Mouse (Mus musculus): ENCODE measurements around the gene Dcps. TPM values are rescaled to one million over a fixed set of nuclear protein-coding genes. Genes with fewer than 3 reads are reported as not detected.

Gene Dcps
- 33.7 and 35.3 TPM in 2 replicates for polyA plus RNA-seq (2015; fragmentation: Nextera tagmentation; extraction: Ambion mirVana)

- H3K9ac ChIP-seq (ENCODE audit: low read length) = peak within 1 kb of the TSS; percentile 53
- H3K36me3 ChIP-seq (ENCODE audit: control insufficient read depth, insufficient read depth, low read length) = 0 out of 2 replicates have a peak, but pooled peaks cover 2% of the 10 kb centered on the region
- under 1% methylated on average over 38 of the region's 38 CpGs for WGBS
- peak within 1 kb of the TSS; percentile 68 for H3K4me2 ChIP-seq (replicated peaks; ENCODE audit: low read depth)
- H3K27ac ChIP-seq (replicated peaks) = peak within 1 kb of the TSS; percentile 86
- TF ChIP-seq CTCF (IDR thresholded peaks at IDR 0.05; ENCODE audit: low read depth) = peak; percentile 54
- TF ChIP-seq EP300 (optimal IDR thresholded peaks at IDR 0.05) = peak; percentile 76
- ATAC-seq (ENCODE audit: low FRiP score, low TSS enrichment) (peak; percentile 98), DNase-seq (ENCODE audit: low spot score) (peak; percentile 94)
- H3K4me3 ChIP-seq (ENCODE audit: low read depth, low read length) = peak within 1 kb of the TSS; percentile 61
- no peaks in the 10 kb centered on the region for H3K4me1 ChIP-seq (replicated peaks; ENCODE audit: control insufficient read depth, insufficient read depth)
- no peaks in the 10 kb centered on the region for H3K9me3 ChIP-seq (ENCODE audit: control insufficient read depth, low read length)
- no peaks in the 10 kb centered on the region for H3K27me3 ChIP-seq (ENCODE audit: control insufficient read depth, insufficient read depth, low read length)
Measured at GRCm38 (mm10) chr9:35175251-35176123, at the start of gene Dcps. Gene Dcps (minus strand): TSS chr9:35176061.

DNA sequence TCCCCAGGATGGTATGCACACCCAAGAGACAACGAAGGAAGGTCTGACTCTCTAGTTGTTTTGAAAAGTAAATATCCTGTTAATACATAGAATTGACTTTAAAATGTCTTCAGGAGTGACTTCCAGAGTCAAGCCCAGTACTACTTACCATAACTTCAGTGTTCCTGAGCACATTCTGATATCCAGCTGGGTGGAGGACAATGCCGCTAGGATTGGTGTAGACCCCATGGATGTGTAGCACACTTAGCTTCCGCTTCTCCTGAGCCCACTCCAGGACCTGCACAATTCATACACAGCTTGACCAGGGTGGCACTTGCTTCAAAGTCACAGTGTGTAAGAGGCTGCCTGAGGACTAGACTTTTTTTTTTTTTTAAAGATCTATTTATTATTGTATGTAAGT, 47.6 kb upstream of the Dcps start:
- H3K9me3 ChIP-seq (ENCODE audit: control insufficient read depth, low read length) = no peaks in the 10 kb centered on the region
- H3K4me3 ChIP-seq (ENCODE audit: low read depth, low read length) = no peak overlapping the region
- no peak for DNase-seq (ENCODE audit: low spot score)
- no peak overlapping the region for H3K9ac ChIP-seq (ENCODE audit: low read length)
- no peaks in the 10 kb centered on the region for H3K27me3 ChIP-seq (ENCODE audit: control insufficient read depth, insufficient read depth, low read length)
- H3K4me1 ChIP-seq (replicated peaks; ENCODE audit: control insufficient read depth, insufficient read depth) = no peaks in the 10 kb centered on the region
- H3K4me2 ChIP-seq (replicated peaks; ENCODE audit: low read depth) = no peak overlapping the region
- no peak for TF ChIP-seq CTCF (IDR thresholded peaks at IDR 0.05; ENCODE audit: low read depth)
- no peak for TF ChIP-seq EP300 (optimal IDR thresholded peaks at IDR 0.05)
- WGBS = 94% methylated on average over 3 of the region's 3 CpGs
- no peak for ATAC-seq (ENCODE audit: low FRiP score, low TSS enrichment)
- H3K36me3 ChIP-seq (ENCODE audit: control insufficient read depth, insufficient read depth, low read length) = no peaks in the 10 kb centered on the region; the same call in 1 of the 2 replicates
- H3K27ac ChIP-seq (replicated peaks) = no peak overlapping the region

DNA sequence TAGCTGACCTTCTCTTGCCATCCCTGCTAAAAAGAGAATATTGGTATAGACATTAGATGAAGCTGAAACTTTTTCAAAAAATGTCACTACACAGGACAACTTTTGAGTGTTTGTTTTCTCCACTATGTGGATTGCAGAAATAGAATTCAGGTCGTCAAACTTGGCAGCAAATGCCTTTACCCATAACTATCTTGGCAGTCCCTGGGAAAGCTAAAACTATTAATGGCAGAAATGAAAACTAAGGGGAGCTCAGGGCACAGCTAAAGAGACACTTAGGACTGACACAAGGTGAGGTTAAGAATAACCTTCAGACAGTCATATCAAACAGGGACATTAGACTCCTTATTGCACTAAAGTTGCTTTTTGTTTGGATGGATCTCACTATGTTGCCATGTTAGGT, 42.1 kb upstream of the Dcps start:
- no peak for DNase-seq (ENCODE audit: low spot score)
- Histone ChIP-seq H3K9ac (ENCODE audit: low read length) (no peak overlapping the region), H3K4me3 (ENCODE audit: low read depth, low read length) (no peak overlapping the region), H3K4me1 (replicated peaks; ENCODE audit: control insufficient read depth, insufficient read depth) (no peaks in the 10 kb centered on the region), H3K36me3 (ENCODE audit: control insufficient read depth, insufficient read depth, low read length) (peaks cover 21% of the 10 kb centered on the region), H3K9me3 (ENCODE audit: control insufficient read depth, low read length) (no peaks in the 10 kb centered on the region), H3K4me2 (replicated peaks; ENCODE audit: low read depth) (no peak overlapping the region), H3K27ac (replicated peaks) (no peak overlapping the region), H3K27me3 (ENCODE audit: control insufficient read depth, insufficient read depth, low read length) (no peaks in the 10 kb centered on the region)
- 63% methylated on average over 1 of the region's 1 CpGs for WGBS
- no peak for TF ChIP-seq CTCF (IDR thresholded peaks at IDR 0.05; ENCODE audit: low read depth)
- no peak for TF ChIP-seq EP300 (optimal IDR thresholded peaks at IDR 0.05)
- ATAC-seq (ENCODE audit: low FRiP score, low TSS enrichment) = no peak

DNA sequence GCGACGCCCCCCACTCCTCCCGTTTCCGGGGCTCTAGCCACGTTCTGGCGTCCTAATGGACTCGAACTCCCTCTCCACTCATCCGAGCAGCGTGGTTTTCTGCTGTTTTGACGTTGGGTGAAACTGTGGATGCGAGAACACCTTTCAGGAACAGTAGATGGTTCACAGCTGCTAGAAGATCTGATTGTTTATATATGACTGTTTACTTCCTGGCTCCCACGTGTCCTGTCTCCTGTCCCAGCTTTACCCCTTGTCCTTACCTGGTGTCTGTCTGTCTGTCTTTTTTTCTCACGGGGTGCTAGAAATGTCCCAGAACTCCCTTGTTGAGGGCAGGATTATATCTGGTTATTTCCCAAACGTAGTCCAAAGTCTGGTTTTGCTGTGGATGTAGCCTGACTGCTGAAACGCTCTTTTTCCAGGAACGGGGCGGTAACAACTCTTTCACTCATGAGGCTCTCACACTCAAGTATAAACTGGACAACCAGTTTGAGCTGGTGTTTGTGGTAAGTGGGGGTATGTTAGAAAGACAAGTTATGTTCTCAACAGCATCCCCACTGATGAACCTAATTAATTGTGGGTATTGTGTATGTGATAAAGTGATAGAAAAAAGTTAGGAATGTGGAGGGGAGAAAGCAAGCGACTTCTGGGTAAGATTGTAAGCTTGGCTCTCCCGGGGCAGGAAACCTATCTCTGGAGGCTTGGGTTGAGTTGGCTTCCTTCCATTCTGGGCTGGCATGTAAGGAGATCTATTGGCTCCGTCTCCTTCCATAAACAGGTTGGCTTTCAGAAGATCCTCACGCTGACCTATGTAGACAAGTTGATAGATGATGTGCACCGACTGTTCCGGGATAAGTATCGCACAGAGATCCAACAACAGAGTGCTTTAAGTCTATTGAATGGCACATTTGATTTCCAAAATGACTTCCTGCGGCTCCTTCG, 36.0 kb upstream of the Dcps start:
- Histone ChIP-seq H3K36me3 (ENCODE audit: control insufficient read depth, insufficient read depth, low read length) (peaks cover 20% of the 10 kb centered on the region), H3K4me1 (replicated peaks; ENCODE audit: control insufficient read depth, insufficient read depth) (no peaks in the 10 kb centered on the region), H3K9me3 (ENCODE audit: control insufficient read depth, low read length) (no peaks in the 10 kb centered on the region), H3K4me3 (ENCODE audit: low read depth, low read length) (peak overlapping the region; percentile 96), H3K9ac (ENCODE audit: low read length) (peak overlapping the region; percentile 95), H3K27ac (replicated peaks) (peak overlapping the region; percentile 88), H3K4me2 (replicated peaks; ENCODE audit: low read depth) (peak overlapping the region; percentile 78), H3K27me3 (ENCODE audit: control insufficient read depth, insufficient read depth, low read length) (no peaks in the 10 kb centered on the region)
- no peak for TF ChIP-seq CTCF (IDR thresholded peaks at IDR 0.05; ENCODE audit: low read depth)
- TF ChIP-seq EP300 (optimal IDR thresholded peaks at IDR 0.05) = no peak
- DNase-seq (ENCODE audit: low spot score) (peak; percentile 30), ATAC-seq (ENCODE audit: low FRiP score, low TSS enrichment) (no peak; the same call in 1 of the 2 replicates)
- 21% methylated on average over 26 of the region's 26 CpGs for WGBS

GRCm38 (mm10) chr9:35210542-35211474, 34.9 kb upstream of the Dcps start, which contains the start of gene Foxred1:
Gene Foxred1 (minus strand): TSS chr9:35211055.
- Histone ChIP-seq H3K9me3 (ENCODE audit: control insufficient read depth, low read length) (no peaks in the 10 kb centered on the region), H3K27me3 (ENCODE audit: control insufficient read depth, insufficient read depth, low read length) (no peaks in the 10 kb centered on the region), H3K4me2 (replicated peaks; ENCODE audit: low read depth) (peak within 1 kb of the TSS; percentile 98), H3K4me1 (replicated peaks; ENCODE audit: control insufficient read depth, insufficient read depth) (no peaks in the 10 kb centered on the region), H3K9ac (ENCODE audit: low read length) (peak within 1 kb of the TSS; percentile 95), H3K36me3 (ENCODE audit: control insufficient read depth, insufficient read depth, low read length) (peaks cover 30% of the 10 kb centered on the region), H3K4me3 (ENCODE audit: low read depth, low read length) (peak within 1 kb of the TSS; percentile 96), H3K27ac (replicated peaks) (peak within 1 kb of the TSS; percentile 96)
- ATAC-seq (ENCODE audit: low FRiP score, low TSS enrichment) (peak; percentile 99), DNase-seq (ENCODE audit: low spot score) (peak; percentile 99)
- TF ChIP-seq EP300 (optimal IDR thresholded peaks at IDR 0.05) = no peak
- TF ChIP-seq CTCF (IDR thresholded peaks at IDR 0.05; ENCODE audit: low read depth) = no peak
- WGBS = under 1% methylated on average over 72 of the region's 72 CpGs

Data from stomach, postnatal 0 days (tissue).